Mouse (Mus musculus) hindbrain, embryonic 15.5 days (tissue): ENCODE data around the gene Fabp3. TPM values are rescaled to one million over a fixed set of nuclear protein-coding genes. Genes with fewer than 3 reads are reported as not detected.

Experiments used
- ATAC-seq: fragments of 200-750 bp; cut with Nextera tagmentation; 2 replicates; pipeline ENCODE4 v1.8.0; 2017; ENCODE audit warnings: low read depth, moderate number of reproducible peaks, moderate TSS enrichment; ENCODE audit not compliant: low FRiP score
- H3K27ac ChIP-seq: fragments of 300-500 bp; sonication (generic); replicated peaks from 2 replicates; pipeline ENCODE4 v1.5.1; 2015; ENCODE audit warnings: mild to moderate bottlenecking, inconsistent platforms
- H3K27me3 ChIP-seq: fragments of 300-500 bp; sonication (generic); 2 replicates; pipeline ENCODE4 v1.6.1; 2015; ENCODE audit warnings: control low read depth, inconsistent platforms
- H3K36me3 ChIP-seq: fragments of 300-500 bp; sonication (generic); 2 replicates; pipeline ENCODE4 v1.6.1; 2015; ENCODE audit warnings: control low read depth, inconsistent platforms
- H3K4me1 ChIP-seq: fragments of 300-500 bp; sonication (generic); replicated peaks from 2 replicates; pipeline ENCODE4 v1.6.1; 2015; ENCODE audit warnings: control low read depth, inconsistent platforms
- H3K4me2 ChIP-seq: fragments of 300-500 bp; sonication (generic); 2 replicates; pipeline ENCODE4 v1.6.1; 2015; ENCODE audit warnings: moderate library complexity, mild to moderate bottlenecking, inconsistent platforms
- H3K4me3 ChIP-seq: fragments of 300-500 bp; sonication (generic); 2 replicates; pipeline ENCODE4 v1.5.1; 2015; ENCODE audit warnings: mild to moderate bottlenecking, inconsistent platforms
- H3K9ac ChIP-seq: fragments of 300-500 bp; sonication (generic); 2 replicates; pipeline ENCODE4 v1.6.1; 2015; ENCODE audit warnings: inconsistent platforms
- H3K9me3 ChIP-seq: fragments of 300-500 bp; sonication (generic); 2 replicates; pipeline ENCODE4 v1.6.1; 2016; ENCODE audit warnings: control low read depth, inconsistent platforms
- WGBS: fragments of 180-500 bp; shearing (Covaris S2); methylation state at CpG from one replicate; pipeline ENCODE4 v1.1.7; 2015; 5-methylcytosine and 5-hydroxymethylcytosine counted together
- polyA plus RNA-seq: library from polyadenylated mRNA; unstranded; fragments of >200 nt; fragmentation: Nextera tagmentation; extraction: Ambion mirVana; gene quantifications from 2 replicates; pipeline ENCODE4 v1.2.1, GENCODE M21; 2015

Fabp3 gene
- polyA plus RNA-seq, 1 experiment from 2014 or later, result 265 TPM

DNA sequence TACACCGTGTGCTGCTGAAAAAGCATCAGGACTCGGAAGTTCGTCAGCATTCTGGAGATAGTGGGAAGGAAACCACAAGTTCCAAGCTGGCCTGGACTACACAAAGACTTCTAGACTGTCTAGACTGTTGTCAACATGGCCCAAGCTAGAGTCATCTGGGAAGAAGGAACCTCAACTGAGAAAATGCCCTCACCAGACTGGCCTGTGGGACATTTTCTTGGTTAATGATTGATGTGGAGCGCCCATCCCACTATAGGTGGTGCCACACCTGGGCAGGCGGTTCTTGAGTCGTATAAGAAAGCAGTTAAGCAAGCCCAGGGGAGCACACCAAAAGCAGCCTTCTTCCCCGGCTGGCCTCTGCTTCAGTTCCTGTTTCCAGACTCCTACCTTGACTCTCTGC, 44.2 kb downstream of the Fabp3 start:
- Histone ChIP-seq H3K4me3 (no peak overlapping the region), H3K36me3 (peaks cover 29% of the 10 kb centered on the region), H3K9ac (no peak overlapping the region), H3K9me3 (no peaks in the 10 kb centered on the region), H3K4me1 (no peaks in the 10 kb centered on the region), H3K4me2 (no peak overlapping the region), H3K27ac (no peak overlapping the region), H3K27me3 (no peaks in the 10 kb centered on the region)
- ATAC-seq, result no peak
- WGBS, result 96% methylated on average over 7 of the region's 7 CpGs

DNA sequence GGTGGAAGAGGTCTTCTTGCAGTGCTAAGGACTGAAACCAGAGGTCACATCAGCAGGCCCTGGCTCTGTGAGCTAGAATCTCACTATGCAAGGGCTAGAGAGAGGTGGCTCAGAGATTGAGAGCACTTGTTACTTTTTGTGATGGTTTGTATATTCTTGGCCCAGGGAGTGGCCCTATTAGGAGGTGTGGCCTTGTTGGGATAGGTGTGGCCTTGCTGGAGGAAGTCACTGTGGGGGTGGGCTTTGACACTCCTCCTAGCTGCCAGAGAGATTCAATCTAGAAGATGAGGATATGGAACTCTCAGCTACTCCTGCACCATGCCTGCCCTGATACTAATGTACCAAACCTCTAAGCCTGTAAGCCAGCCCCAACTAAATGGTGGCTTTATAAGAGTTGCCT, 49.6 kb downstream of the Fabp3 start:
- Histone ChIP-seq H3K4me3 (no peak overlapping the region), H3K9me3 (no peaks in the 10 kb centered on the region), H3K4me2 (no peak overlapping the region), H3K9ac (no peak overlapping the region), H3K27me3 (no peaks in the 10 kb centered on the region), H3K4me1 (peaks cover 27% of the 10 kb centered on the region), H3K36me3 (peaks cover 8% of the 10 kb centered on the region), H3K27ac (no peak overlapping the region)
- no peak for ATAC-seq

DNA sequence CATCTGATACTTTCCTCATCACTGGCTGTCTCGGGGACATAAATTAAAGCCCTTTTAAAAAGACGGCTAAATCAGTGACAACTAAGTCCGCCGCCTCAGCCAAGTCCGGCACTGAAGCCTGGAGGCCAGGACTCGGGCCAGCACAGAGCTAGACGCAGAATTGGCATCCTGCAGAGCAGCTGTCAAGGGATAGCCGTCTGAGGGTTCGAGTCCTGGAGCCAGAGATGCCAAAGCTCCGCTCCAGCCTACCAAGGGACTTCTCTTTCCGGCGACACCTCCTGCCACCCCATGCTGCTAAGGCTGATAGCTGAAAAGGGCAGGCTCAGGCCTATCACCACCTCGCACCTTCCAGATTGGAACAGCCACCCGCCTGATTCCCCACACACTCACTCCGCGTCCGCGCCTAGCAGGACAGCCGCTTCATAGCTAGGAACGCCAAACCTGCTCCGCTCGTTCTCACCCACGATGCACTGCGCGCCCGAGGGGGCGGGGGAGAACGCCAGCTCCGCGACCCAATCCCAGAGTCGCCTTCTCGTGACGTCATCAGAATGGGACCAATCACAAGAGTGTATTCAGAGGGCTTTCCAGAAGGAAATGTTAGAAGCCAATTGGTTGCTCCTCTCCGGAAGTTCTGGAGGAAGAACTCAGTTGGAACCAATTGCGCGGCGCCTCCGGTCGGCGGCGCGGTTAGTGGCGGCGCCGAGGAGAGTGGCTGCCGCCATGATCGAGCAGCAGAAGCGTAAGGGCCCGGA, 51.3 kb downstream of the Fabp3 start, which contains the start of the genes Zcchc17 and Snrnp40:
Gene Zcchc17, minus strand, starts transcription at position 458 of the 752 bp plus-strand sequence.
Gene Snrnp40, plus strand, starts transcription at position 647 of the 752 bp plus-strand sequence.
- H3K27me3 ChIP-seq, result no peaks in the 10 kb centered on the region
- peak; percentile 99 for ATAC-seq
- H3K36me3 ChIP-seq, result peaks cover 14% of the 10 kb centered on the region
- no peaks in the 10 kb centered on the region for H3K9me3 ChIP-seq
- WGBS, result under 1% methylated on average over 49 of the region's 49 CpGs
- peak within 1 kb of the TSS; percentile 85 for H3K27ac ChIP-seq
- peak within 1 kb of the TSS; percentile 81 for H3K4me2 ChIP-seq
- H3K4me3 ChIP-seq, result peak within 1 kb of the TSS; percentile 81
- H3K4me1 ChIP-seq, result peaks cover 27% of the 10 kb centered on the region
- peak within 1 kb of the TSS; percentile 93 for H3K9ac ChIP-seq

DNA sequence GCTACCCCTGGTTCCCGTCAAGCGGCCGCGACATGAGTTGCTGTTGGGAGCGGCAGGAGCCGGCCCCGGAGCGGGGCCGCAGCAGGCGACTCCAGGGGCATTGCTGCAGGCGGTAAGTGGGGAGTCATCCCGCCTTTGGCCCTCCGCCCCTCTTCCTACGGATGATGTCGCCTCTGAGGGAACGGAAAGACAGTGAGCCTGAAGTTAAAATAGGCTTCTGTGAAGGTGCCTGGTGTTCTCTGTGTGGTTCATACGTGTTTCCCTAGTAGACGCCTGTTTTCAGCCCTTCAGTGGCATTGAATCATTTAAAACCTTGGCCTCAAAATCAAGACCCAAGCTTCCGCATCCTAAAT, 51.8 kb downstream of the Fabp3 start:
- Histone ChIP-seq H3K9ac (peak overlapping the region; percentile 93), H3K36me3 (peaks cover 20% of the 10 kb centered on the region), H3K4me1 (peaks cover 27% of the 10 kb centered on the region), H3K4me3 (peak overlapping the region; percentile 81), H3K27ac (peak overlapping the region; percentile 85), H3K4me2 (peak overlapping the region; percentile 79), H3K9me3 (no peaks in the 10 kb centered on the region), H3K27me3 (no peaks in the 10 kb centered on the region)
- ATAC-seq, result no peak
- under 1% methylated on average over 19 of the region's 19 CpGs for WGBS

Other genes starting within 250 kb of the Fabp3 start
- 67.5 and 69.1 TPM in 2 replicates for gene Pef1, start 206.0 kb upstream of the Fabp3 start, polyA plus RNA-seq
- gene Hcrtr1, start 169.2 kb upstream of the Fabp3 start, polyA plus RNA-seq, result 3.4 and 5.1 TPM in 2 replicates
- 8.2 TPM in 2 replicates for gene Tinagl1, start 133.5 kb upstream of the Fabp3 start, polyA plus RNA-seq
- 1.1 and 1.3 TPM in 2 replicates for gene Gm853, start 86.2 kb upstream of the Fabp3 start, polyA plus RNA-seq
- gene Serinc2, start 29.4 kb upstream of the Fabp3 start, polyA plus RNA-seq, result 36.3 and 37.5 TPM in 2 replicates
- 1.9 TPM in 2 replicates for gene Gm10570, start 79 bp downstream of the Fabp3 start, polyA plus RNA-seq
- gene Zcchc17, start 51.3 kb downstream of the Fabp3 start, polyA plus RNA-seq, result 84.2 and 85.5 TPM in 2 replicates
- 95.3 and 98.3 TPM in 2 replicates for gene Snrnp40, start 51.5 kb downstream of the Fabp3 start, polyA plus RNA-seq